In the genomic region with DNA sequence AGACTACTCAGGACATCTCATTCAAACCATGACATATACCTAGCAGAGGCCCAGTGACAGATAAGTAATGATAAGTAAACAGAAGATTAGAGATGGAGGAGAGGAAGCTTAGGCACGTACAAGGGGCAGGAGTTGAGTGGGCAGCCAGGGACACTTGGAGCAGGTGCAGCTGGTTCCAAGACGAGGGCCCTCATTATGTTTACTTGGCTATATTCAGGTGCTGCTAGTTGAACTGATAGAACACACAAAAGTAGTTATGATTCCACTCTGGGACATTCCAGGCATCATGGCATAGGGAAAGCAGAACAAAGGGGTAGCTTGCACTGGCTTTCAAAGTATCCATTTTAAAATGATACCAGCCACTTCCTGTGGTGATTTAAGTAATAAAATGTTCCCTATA, we compare ENCODE assay signal across 41 mouse cellular contexts. TPM values are rescaled to one million over a fixed set of nuclear protein-coding genes. Genes with fewer than 3 reads are reported as not detected.
"Had no signal": no experiment of that assay in that cellular context is flagged by ENCODE, and none has a peak within 500 bp of the region (broad histone marks: within the 10 kb centered on the region; RNA-seq: fewer than 3 reads in every experiment).

No protein-coding gene starts in this region.

- H3K4me1 ChIP-seq: hindbrain, embryonic 13.5 days; hindbrain, embryonic 15.5 days; kidney, embryonic 15.5 days; limb, embryonic 13.5 days; limb, embryonic 15.5 days had no signal

- H3K4me3 ChIP-seq: heart, embryonic 13.5 days; heart, embryonic 15.5 days; hindbrain, embryonic 13.5 days; hindbrain, embryonic 15.5 days; kidney, embryonic 15.5 days; limb, embryonic 13.5 days; limb, embryonic 15.5 days had no signal

- DNase-seq: forebrain, postnatal 0 days; gastrocnemius, postnatal 14 days; gastrocnemius, postnatal 36 days; heart, adult 18-20 months; heart, postnatal 14 days; heart, postnatal 36 days; kidney, adult 11 months; kidney, adult 2 months; kidney, adult 9 months; kidney, postnatal 14 days; kidney, postnatal 36 days; layer of hippocampus, adult 9-11 months; layer of hippocampus, postnatal 36 days; left cerebral cortex, postnatal 4 days had no signal

- H3K9ac ChIP-seq: forebrain, postnatal 0 days; heart, embryonic 13.5 days; heart, embryonic 15.5 days; hindbrain, embryonic 13.5 days; hindbrain, embryonic 15.5 days; kidney, embryonic 15.5 days; limb, embryonic 13.5 days; limb, embryonic 15.5 days had no signal

- H3K27ac ChIP-seq: heart, embryonic 13.5 days; heart, embryonic 15.5 days; hindbrain, embryonic 13.5 days; hindbrain, embryonic 15.5 days; hindbrain, postnatal 0 days; kidney, embryonic 15.5 days; kidney, postnatal 0 days; limb, embryonic 13.5 days; limb, embryonic 15.5 days had no signal

- H3K27me3 ChIP-seq: hindbrain, embryonic 13.5 days; hindbrain, embryonic 15.5 days; kidney, embryonic 15.5 days; limb, embryonic 13.5 days; limb, embryonic 15.5 days had no signal

- H3K4me2 ChIP-seq: heart, embryonic 11.5 days; heart, embryonic 13.5 days; heart, embryonic 15.5 days; hindbrain, embryonic 13.5 days; hindbrain, embryonic 15.5 days; kidney, embryonic 15.5 days; limb, embryonic 13.5 days; limb, embryonic 15.5 days had no signal

- H3K36me3 ChIP-seq: heart, embryonic 13.5 days; heart, embryonic 15.5 days; hindbrain, embryonic 13.5 days; hindbrain, embryonic 15.5 days; kidney, embryonic 15.5 days; limb, embryonic 13.5 days; limb, embryonic 15.5 days had no signal

- H3K9me3 ChIP-seq: heart, embryonic 13.5 days; heart, embryonic 15.5 days; hindbrain, embryonic 13.5 days; hindbrain, embryonic 15.5 days; kidney, embryonic 15.5 days; limb, embryonic 13.5 days; limb, embryonic 15.5 days had no signal

- ATAC-seq: forebrain, postnatal 0 days; hindbrain, postnatal 0 days; intestine, embryonic 16.5 days had no signal

RNA-seq across cellular contexts. Expression of gene Rtp2, which starts 2.2 kb away (rescaled TPM):
- total RNA-seq: gastrocnemius, adult 18-20 months; gastrocnemius, adult 8-10 months; gastrocnemius, postnatal 14 days; gastrocnemius, postnatal 36 days; heart, adult 18-20 months; heart, postnatal 14 days; heart, postnatal 36 days; hematopoietic stem cell, adult 5-6 weeks; hindbrain, postnatal 0 days; left cerebral cortex, postnatal 25 days had no signal
- polyA plus RNA-seq: gonadal fat pad, adult 2 months; heart, embryonic 11.5 days; heart, embryonic 13.5 days; heart, embryonic 15.5 days; heart, postnatal 0 days; hindbrain, embryonic 11.5 days; hindbrain, embryonic 13.5 days; hindbrain, embryonic 15.5 days; intestine, embryonic 14.5 days; intestine, embryonic 16.5 days; kidney, adult 2 months; kidney, embryonic 15.5 days; kidney, postnatal 0 days; large intestine, adult 2 months; limb, embryonic 11.5 days; limb, embryonic 13.5 days; limb, embryonic 15.5 days had no signal

RNA-seq across cellular contexts. Expression of gene Sst, which starts 43.6 kb away (rescaled TPM):
- total RNA-seq: gastrocnemius, adult 18-20 months; gastrocnemius, adult 8-10 months; gastrocnemius, postnatal 14 days; gastrocnemius, postnatal 36 days; heart, adult 18-20 months; heart, postnatal 14 days; heart, postnatal 36 days; hematopoietic stem cell, adult 5-6 weeks had no signal
- polyA plus RNA-seq: gonadal fat pad, adult 2 months; heart, embryonic 15.5 days; heart, postnatal 0 days; kidney, adult 2 months; kidney, postnatal 0 days had no signal

RNA-seq across cellular contexts. Expression of gene Gm37419, which starts 53.9 kb away (rescaled TPM):
- total RNA-seq: forebrain, postnatal 0 days; gastrocnemius, adult 18-20 months; gastrocnemius, adult 8-10 months; gastrocnemius, postnatal 14 days; gastrocnemius, postnatal 36 days; heart, adult 18-20 months; heart, postnatal 14 days; heart, postnatal 36 days; hematopoietic stem cell, adult 5-6 weeks; hindbrain, postnatal 0 days; layer of hippocampus, adult 18-20 months; layer of hippocampus, adult 8-10 months; layer of hippocampus, postnatal 14 days; layer of hippocampus, postnatal 36 days; left cerebral cortex, adult 18-20 months; left cerebral cortex, adult 8-10 months; left cerebral cortex, postnatal 10 days; left cerebral cortex, postnatal 25 days; left cerebral cortex, postnatal 4 days had no signal
- polyA plus RNA-seq: forebrain, postnatal 0 days; gonadal fat pad, adult 2 months; heart, embryonic 11.5 days; heart, embryonic 13.5 days; heart, embryonic 15.5 days; heart, postnatal 0 days; hindbrain, embryonic 11.5 days; hindbrain, embryonic 13.5 days; hindbrain, embryonic 15.5 days; hindbrain, postnatal 0 days; intestine, embryonic 14.5 days; intestine, embryonic 16.5 days; kidney, adult 2 months; kidney, embryonic 15.5 days; kidney, postnatal 0 days; large intestine, adult 2 months; limb, embryonic 11.5 days; limb, embryonic 13.5 days; limb, embryonic 15.5 days had no signal
